Mouse (Mus musculus): ENCODE measurements at regions not wholly inside any gene's neighbourhood (a gene's known extent, or its start where the extent isn't known, plus 50 kb on each side); places are given as distances from the start of the nearest gene placed in this dataset.
"Not testable (repeated sequence)": the region's sequence is repeated elsewhere in the genome, so short reads cannot be mapped to it uniquely, and the experiment has no call there.

DNA sequence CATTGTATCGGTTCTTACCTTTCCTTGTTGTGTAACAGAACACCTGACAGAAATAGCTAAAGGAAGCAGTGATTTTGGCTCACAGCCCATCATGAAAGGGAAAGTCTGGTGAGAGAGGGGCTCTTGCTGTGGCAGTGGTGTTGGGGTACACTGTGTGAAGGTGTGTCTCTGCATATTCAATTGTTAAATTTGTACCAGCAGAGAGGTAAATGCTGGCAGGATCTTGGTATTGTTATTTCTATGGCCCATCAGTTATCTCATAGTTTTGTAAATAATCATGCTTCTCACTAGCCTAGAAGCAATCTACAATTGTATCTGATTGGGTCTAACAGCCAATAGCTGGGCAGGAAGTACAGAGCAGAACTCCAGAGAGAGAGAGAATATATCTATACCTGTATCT lies 95.7 kb downstream of the Mfap3l start:
- no peak for DNase-seq (ENCODE audit: low spot score in 2 of 2)

GRCm38 (mm10) chr8:60732545-60732944 lies 99.9 kb downstream of the Mfap3l start:
- no peak for DNase-seq (ENCODE audit: low spot score in 2 of 2)

GRCm38 (mm10) chr8:60735961-60736360 lies 103.3 kb downstream of the Mfap3l start:
- no peak for DNase-seq (ENCODE audit: low spot score in 2 of 2)

GRCm38 (mm10) chr8:60736401-60736800 lies 103.8 kb downstream of the Mfap3l start:
- no peak for DNase-seq (ENCODE audit: low spot score in 2 of 2)

- no peak for DNase-seq (ENCODE audit: low spot score in 2 of 2)
Measured at GRCm38 (mm10) chr8:60736913-60737312, 104.3 kb downstream of the Mfap3l start.

DNA sequence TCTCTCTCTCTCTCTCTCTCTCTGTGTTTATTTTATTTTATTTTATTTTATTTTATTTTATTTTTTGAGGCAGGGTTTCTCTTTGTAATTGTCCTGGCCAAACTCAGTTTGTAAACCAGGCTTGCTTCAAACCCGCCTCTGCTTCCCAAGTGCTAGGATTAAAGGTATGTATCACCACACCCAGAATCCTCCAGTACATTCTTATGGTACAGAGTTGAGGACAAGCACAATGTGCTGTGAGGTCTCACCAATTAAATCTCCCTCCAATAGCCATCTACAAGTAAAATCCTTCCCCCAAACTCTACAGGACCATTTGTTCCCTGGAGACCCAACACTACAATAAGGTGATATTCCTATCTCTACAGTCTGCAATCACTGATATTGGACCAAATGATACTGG lies 105.0 kb downstream of the Mfap3l start:
- DNase-seq (ENCODE audit: low spot score in 2 of 2) = no peak

GRCm38 (mm10) chr8:60745877-60746276 lies 113.2 kb downstream of the Mfap3l start:
- DNase-seq (ENCODE audit: low spot score in 2 of 2) = no peak

DNA sequence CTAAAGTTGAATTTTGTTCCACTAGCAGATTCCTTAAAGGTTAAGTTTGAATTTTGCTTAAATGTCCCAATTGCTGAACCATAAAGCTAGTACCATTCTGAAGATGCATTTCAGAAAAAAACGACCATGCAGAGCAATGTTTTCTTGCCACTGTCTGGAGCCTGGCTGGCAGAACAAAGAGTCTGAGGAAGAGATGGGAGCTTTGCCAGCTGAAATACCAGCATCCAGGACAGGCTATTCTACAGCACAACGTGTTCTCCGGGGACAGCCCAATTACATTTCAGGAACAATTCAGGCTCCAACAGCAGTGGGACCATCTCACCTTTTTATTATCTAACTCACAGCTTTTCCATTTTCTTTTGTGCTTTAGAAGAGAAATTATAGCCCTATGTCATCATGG lies 113.9 kb downstream of the Mfap3l start:
- no peak for DNase-seq (ENCODE audit: low spot score in 2 of 2)

DNA sequence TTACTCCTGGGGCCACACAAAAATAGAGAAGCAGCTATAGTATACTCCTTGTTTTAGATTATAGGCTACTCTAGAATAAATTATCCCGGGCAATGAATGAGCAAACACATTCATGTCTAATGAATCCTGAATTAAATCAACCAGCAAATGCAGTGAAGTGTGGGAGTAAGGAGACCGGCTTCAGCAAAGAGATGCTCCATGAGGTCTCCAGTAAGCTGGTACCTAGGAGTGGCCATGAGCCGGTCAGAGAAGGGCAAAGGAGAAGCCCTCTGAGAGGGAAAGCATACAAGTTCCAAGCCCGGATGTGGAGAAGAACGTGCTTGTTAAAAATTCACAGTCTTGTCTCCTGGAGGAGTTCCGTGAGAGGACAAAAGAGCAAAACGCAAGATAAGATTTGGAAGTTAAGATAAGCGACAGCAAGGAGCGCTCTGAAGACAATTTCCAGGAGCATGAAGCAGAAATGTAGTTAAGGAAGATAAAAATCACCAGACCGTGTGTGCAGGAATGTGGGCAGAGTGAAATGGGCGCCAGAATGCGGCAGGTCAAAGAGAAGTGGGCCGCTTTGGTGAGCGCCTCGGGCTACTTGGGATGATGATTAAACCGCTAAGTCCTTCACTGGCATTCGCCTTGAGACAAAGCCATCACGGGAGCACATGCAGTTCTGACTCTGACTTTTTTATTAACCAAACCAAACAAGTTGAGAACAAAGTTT lies 123.2 kb downstream of the Mfap3l start:
- no peak for DNase-seq (ENCODE audit: low spot score in 2 of 2)

DNA sequence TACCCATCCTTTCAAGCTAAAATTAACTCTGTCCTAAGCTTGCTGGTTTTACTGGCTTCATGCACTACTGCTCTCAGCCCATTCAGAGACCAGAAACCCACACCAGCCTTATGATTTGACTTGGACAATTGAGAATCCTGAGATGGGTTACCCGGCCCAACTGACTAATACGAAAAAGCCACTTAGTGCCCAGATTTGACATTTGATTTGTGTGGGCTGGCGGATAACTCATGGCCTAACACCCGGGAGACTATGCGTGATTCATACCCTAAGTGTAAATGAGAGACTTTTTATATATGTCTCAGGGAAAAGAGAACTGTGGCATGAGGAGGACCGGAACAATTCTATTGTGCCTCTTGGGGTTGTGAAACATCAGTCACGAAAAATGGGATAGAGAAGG lies 126.3 kb upstream of the Hpf1 start:
- no peak for DNase-seq (ENCODE audit: low spot score in 2 of 2)

- DNase-seq (ENCODE audit: low spot score in 2 of 2) = peak; percentile 34 to 85
Measured at GRCm38 (mm10) chr8:60773350-60773749, 116.9 kb upstream of the Hpf1 start.

DNA sequence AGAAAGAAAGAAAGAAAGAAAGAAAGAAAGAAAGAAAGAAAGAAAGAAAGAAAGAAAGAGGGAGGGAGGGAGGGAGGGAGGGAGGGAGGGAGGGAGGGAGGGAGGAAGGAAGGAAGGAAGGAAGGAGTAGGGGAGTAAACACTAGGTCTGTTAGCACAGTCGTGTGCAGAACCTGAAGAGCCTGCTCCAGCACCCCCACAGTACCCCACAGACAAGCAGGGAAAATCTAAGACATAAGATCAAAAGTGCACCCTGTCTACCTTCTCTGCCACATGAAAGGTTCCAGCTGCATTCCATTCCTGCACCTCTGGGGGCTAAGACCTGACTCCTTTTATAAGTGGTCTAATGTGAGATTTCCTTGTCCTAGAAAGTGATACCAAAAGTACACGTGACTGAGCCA lies 114.0 kb upstream of the Hpf1 start:
- not testable (repeated sequence) for DNase-seq (ENCODE audit: low spot score in 2 of 2)

- DNase-seq (ENCODE audit: low spot score in 2 of 2) = no peak
Measured at GRCm38 (mm10) chr8:60785049-60785448, 105.2 kb upstream of the Hpf1 start.

GRCm38 (mm10) chr8:60790453-60790852 lies 99.8 kb upstream of the Hpf1 start:
- DNase-seq (ENCODE audit: low spot score in 2 of 2) = no peak

DNA sequence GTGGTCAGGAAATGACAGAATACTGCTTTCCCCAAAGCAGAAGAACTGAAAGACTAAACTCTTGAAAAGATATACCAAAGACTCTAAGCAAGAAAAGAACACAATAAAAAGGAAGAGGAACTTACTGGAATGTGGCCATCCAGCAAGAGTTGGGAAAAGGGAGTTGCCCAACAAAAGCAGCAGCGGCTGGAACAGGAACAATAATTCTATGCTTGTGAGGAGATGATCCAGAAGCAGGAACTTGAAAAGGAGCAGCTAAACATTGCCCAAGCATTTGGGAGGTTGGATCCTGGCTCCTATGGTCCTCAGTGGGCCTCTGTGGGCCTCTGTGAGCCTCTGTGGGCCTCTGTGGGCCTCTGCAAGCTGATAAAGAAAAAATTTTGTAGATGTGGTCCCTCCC lies 97.7 kb upstream of the Hpf1 start:
- DNase-seq (ENCODE audit: low spot score in 2 of 2) = no peak

DNA sequence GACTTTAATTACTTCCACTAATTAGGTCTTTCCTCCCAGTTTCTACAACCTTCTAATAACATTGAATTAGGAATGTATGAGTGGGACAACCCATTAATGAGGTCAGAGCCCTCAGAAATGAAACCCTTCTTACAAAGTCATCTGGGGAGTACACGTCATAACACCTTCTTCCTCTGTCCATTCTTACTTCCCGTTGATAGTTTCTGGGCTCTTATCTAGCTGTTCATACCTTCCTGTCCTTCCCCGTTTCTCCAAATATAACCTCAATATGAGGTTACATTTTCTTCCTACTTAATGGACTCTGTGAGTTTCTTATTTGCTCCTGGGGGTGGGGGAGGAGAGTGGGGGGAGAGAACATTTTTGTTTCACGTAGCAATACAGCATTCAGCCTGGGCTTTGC lies 85.4 kb upstream of the Hpf1 start:
- no peak for DNase-seq (ENCODE audit: low spot score in 2 of 2)

GRCm38 (mm10) chr8:60806772-60807171 lies 83.4 kb upstream of the Hpf1 start:
- DNase-seq (ENCODE audit: low spot score in 2 of 2) = no peak

GRCm38 (mm10) chr8:60809806-60810205 lies 80.4 kb upstream of the Hpf1 start:
- no peak for DNase-seq (ENCODE audit: low spot score in 2 of 2)

DNA sequence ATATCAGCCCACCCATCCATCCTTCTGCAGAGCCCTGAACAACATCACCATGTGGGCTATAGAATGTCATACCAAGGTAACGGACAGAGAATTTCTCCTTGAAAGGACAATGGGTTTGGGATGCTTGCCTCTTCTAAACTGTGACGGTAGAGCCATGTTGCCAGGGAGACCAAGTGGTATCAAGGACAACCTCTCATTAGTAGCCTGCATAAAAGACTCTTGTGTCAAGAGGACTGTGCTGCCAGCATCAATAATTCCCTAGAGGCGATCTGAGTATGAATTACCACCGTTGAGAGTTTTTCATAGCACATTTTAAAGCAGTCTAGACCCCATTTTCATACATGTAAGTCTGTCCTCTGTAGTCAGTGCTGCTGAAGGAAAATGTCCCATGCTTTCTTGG lies 79.3 kb upstream of the Hpf1 start:
- no peak for DNase-seq (ENCODE audit: low spot score in 2 of 2)

DNA sequence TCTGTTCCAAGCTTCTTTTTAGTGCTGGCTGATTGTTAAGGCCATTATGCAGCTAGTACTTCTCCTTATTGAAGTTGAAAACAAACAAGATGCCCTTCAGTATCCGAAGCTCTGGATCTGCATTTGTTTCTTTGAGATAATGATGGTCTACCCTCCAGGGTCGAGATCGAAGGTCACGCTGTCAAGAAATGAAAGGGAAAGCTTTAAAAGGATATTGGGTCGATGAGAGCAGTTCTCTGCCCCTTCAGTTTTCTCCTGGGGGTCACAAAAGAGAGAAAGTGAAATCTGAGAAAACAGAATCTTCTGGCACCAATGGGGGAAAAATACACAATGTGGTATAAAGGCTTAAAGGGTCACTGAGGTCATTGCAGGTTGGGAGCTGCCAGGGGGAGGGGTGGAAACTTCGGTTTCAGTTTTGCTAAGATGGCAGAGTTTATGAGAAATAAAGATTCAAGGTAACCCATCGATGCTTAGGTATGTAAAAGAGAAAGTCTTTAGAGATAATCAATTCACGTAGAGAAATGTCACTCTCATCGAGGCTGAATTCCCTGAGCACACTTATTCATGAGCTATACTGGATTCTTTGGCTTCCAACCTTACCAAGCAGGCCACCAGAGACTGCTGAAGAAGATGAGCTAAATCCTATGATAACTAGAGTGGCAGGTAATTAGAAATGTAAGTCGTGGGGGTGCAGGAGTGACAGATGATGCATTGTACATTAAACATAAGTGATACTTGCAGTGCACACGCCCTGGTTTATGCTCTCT lies 64.4 kb upstream of the Hpf1 start:
- DNase-seq (ENCODE audit: low spot score in 2 of 2) = no peak

DNA sequence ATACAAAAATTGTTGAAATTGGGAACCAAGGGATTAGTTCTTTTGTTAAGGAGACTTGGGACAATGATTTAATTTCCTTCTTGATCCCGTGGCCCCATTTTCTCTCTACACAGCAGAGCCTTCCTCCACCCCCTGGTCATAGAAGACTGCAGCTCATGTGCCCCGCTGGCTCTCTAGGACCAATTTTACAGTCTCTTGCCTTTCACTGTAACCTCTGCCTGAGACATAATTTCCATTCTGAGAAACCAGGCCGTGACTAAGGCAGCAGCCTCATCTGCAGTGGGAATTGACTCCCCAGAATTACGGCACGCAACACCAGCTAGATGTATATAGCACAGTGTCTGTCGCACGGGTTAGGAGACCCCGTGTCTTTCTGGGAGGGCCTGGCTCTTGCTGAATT lies 63.0 kb upstream of the Hpf1 start:
- no peak for DNase-seq (ENCODE audit: low spot score in 2 of 2)

GRCm38 (mm10) chr8:60829093-60829492 lies 61.1 kb upstream of the Hpf1 start:
- DNase-seq (ENCODE audit: low spot score in 2 of 2) = no peak

DNA sequence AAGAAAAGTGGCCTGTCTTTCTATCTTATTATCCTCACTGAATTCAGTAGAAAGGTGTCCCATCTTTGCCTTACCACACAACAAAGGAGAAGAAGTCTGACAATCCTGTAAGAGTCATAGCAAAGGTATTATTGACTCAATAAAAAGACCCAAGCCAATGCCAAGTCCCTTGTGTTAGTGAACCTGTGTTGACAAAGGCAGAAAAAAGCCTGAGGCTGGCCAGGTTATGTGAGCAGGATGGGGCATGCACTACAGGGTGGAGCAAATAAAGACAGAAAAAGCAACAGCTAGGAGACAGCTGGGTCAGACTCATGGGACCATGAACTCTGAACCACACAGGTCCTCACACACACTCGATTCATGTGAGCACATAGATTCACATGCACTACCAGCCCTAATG lies 59.7 kb upstream of the Hpf1 start:
- no peak for DNase-seq (ENCODE audit: low spot score in 2 of 2)

Data from right cerebral cortex, postnatal 36 days (tissue).